Mouse (Mus musculus) CH12.LX (cell line): ENCODE measurements around the gene Xrra1. TPM values are rescaled to one million over a fixed set of nuclear protein-coding genes. Genes with fewer than 3 reads are reported as not detected.

Experiments
- DNase-seq: peaks from one replicate; pipeline ENCODE4 v3.0.0-alpha.2; 2013; ENCODE audit errors: extremely low read depth
- H3K27ac ChIP-seq: 2 replicates; pipeline ENCODE4 v1.5.1; 2012; ENCODE audit warnings: low read depth, mild to moderate bottlenecking, control low read depth, moderate library complexity; ENCODE audit not compliant: insufficient read depth
- H3K27me3 ChIP-seq: replicated peaks from 2 replicates; pipeline ENCODE3; 2012; ENCODE audit warnings: inconsistent platforms
- H3K36me3 ChIP-seq, 2 experiments: replicated peaks in 1 of 2; 2 replicates each; pipeline versions ENCODE3 to v1.6.1; 2012; ENCODE audit warnings: inconsistent platforms in 1 of 2, low read length in 1 of 2, mild to moderate bottlenecking in 1 of 2, mixed read lengths in 1 of 2, moderate library complexity in 1 of 2; ENCODE audit not compliant: control insufficient read depth in 1 of 2, insufficient read depth in 1 of 2
- H3K4me1 ChIP-seq, 2 experiments: 2 replicates each; pipeline ENCODE4 v1.6.1; 2012; ENCODE audit warnings: inconsistent platforms in 1 of 2, moderate library complexity in 1 of 2; ENCODE audit not compliant: insufficient read depth in 2 of 2, control insufficient read depth in 1 of 2
- H3K4me2 ChIP-seq: 2 replicates; pipeline ENCODE4 v1.6.1; 2012; ENCODE audit warnings: low read depth, mild to moderate bottlenecking, control low read depth; ENCODE audit not compliant: poor library complexity, insufficient read depth, severe bottlenecking
- H3K4me3 ChIP-seq, 3 experiments: fragments of 150-350 bp in 1 of 3; sonication (generic) in 1 of 3; replicated peaks in 1 of 3; 2 replicates each; pipeline versions ENCODE3 to v1.5.1; 2011 to 2012; ENCODE audit warnings: low read depth in 2 of 3, low read length in 2 of 3, mild to moderate bottlenecking in 2 of 3, moderate library complexity in 2 of 3, control low read depth in 1 of 3, improper control_type of control experiment in 1 of 3, inconsistent platforms in 1 of 3, mixed read lengths in 1 of 3; ENCODE audit not compliant: poor library complexity in 1 of 3
- H3K79me2 ChIP-seq: replicated peaks from 2 replicates; pipeline ENCODE4 v1.6.1; 2012; ENCODE audit warnings: mild to moderate bottlenecking, moderate library complexity; ENCODE audit not compliant: control insufficient read depth, poor library complexity, insufficient read depth, severe bottlenecking; ENCODE audit errors: extremely low read depth
- H3K9ac ChIP-seq: 2 replicates; pipeline ENCODE4 v1.6.1; 2012; ENCODE audit warnings: low read depth, mild to moderate bottlenecking, control low read depth, moderate library complexity; ENCODE audit not compliant: insufficient read depth
- H3K9me3 ChIP-seq: replicated peaks from 2 replicates; pipeline ENCODE3; 2012; ENCODE audit warnings: low read length, inconsistent platforms, mixed read lengths
- BHLHE40 ChIP-seq: IDR thresholded peaks from 2 replicates; pipeline ENCODE4 v1.6.1; 2011; ENCODE audit warnings: mild to moderate bottlenecking, low read depth, low read length, improper control_type of control experiment
- CHD2 ChIP-seq: IDR thresholded peaks from 2 replicates; pipeline ENCODE4 v1.6.1; 2011; ENCODE audit warnings: low read length, improper control_type of control experiment
- ELF1 ChIP-seq: IDR thresholded peaks from 2 replicates; pipeline ENCODE4 v1.6.1; 2014; ENCODE audit warnings: low read depth, mild to moderate bottlenecking, inconsistent platforms, low read length, improper control_type of control experiment
- EP300 ChIP-seq: IDR thresholded peaks from 2 replicates; pipeline ENCODE4 v1.6.1; 2011; ENCODE audit warnings: low read length, improper control_type of control experiment
- ETS1 ChIP-seq: conservative IDR thresholded peaks from 2 replicates; pipeline ENCODE4 v1.6.1; 2012; ENCODE audit warnings: low read depth, mild to moderate bottlenecking, inconsistent platforms, low read length, improper control_type of control experiment, moderate library complexity
- GABPA ChIP-seq: IDR thresholded peaks from 2 replicates; pipeline ENCODE4 v1.6.1; 2012; ENCODE audit warnings: low read depth, low read length, improper control_type of control experiment, inconsistent platforms; ENCODE audit not compliant: insufficient replicate concordance
- HCFC1 ChIP-seq: IDR thresholded peaks from 2 replicates; pipeline ENCODE4 v1.6.1; 2012; ENCODE audit warnings: low read depth, mild to moderate bottlenecking, inconsistent platforms, low read length, improper control_type of control experiment
- IRF4 ChIP-seq: IDR thresholded peaks from 2 replicates; pipeline ENCODE4 v1.6.1; 2014; ENCODE audit warnings: low read depth, mild to moderate bottlenecking, inconsistent platforms, low read length, improper control_type of control experiment
- JUN ChIP-seq: IDR thresholded peaks from 2 replicates; pipeline ENCODE4 v1.6.1; 2011; ENCODE audit warnings: low read depth, mild to moderate bottlenecking, low read length, improper control_type of control experiment, moderate library complexity; ENCODE audit not compliant: insufficient read depth
- KAT2A ChIP-seq: IDR thresholded peaks from 2 replicates; pipeline ENCODE4 v1.6.1; 2012; ENCODE audit warnings: low read length, improper control_type of control experiment, inconsistent platforms; ENCODE audit not compliant: insufficient replicate concordance
- MAFK ChIP-seq: IDR thresholded peaks from 2 replicates; pipeline ENCODE4 v1.6.1; 2011; ENCODE audit warnings: low read length, improper control_type of control experiment; ENCODE audit not compliant: insufficient replicate concordance
- MAX ChIP-seq: IDR thresholded peaks from 2 replicates; pipeline ENCODE4 v1.6.1; 2011; ENCODE audit warnings: low read length, improper control_type of control experiment
- MXI1 ChIP-seq: IDR thresholded peaks from 2 replicates; pipeline ENCODE4 v1.6.1; 2011; ENCODE audit warnings: mild to moderate bottlenecking, low read depth, low read length, improper control_type of control experiment
- MYC ChIP-seq: IDR thresholded peaks from 2 replicates; pipeline ENCODE4 v1.6.1; 2011; ENCODE audit warnings: low read depth, mild to moderate bottlenecking, improper control_type of control experiment, low read length
- NELFE ChIP-seq: IDR thresholded peaks from 2 replicates; pipeline ENCODE4 v1.6.1; 2011; ENCODE audit warnings: low read depth, low read length, improper control_type of control experiment
- NRF1 ChIP-seq: IDR thresholded peaks from 2 replicates; pipeline ENCODE4 v1.6.1; 2014; ENCODE audit warnings: low read depth, mild to moderate bottlenecking, inconsistent platforms, low read length, improper control_type of control experiment, moderate library complexity
- POLR2A ChIP-seq: IDR thresholded peaks from 2 replicates; pipeline ENCODE4 v1.6.1; 2011; ENCODE audit warnings: low read depth, mild to moderate bottlenecking, improper control_type of control experiment, low read length
- POLR2AphosphoS2 ChIP-seq: IDR thresholded peaks from 2 replicates; pipeline ENCODE4 v1.6.1; 2011; ENCODE audit warnings: low read depth, low read length, improper control_type of control experiment
- SIN3A ChIP-seq: IDR thresholded peaks from 2 replicates; pipeline ENCODE4 v1.6.1; 2012; ENCODE audit warnings: low read length, improper control_type of control experiment, inconsistent platforms
- TBP ChIP-seq: conservative IDR thresholded peaks from 2 replicates; pipeline ENCODE4 v1.6.1; 2011; ENCODE audit warnings: low read depth, low read length, improper control_type of control experiment
- TCF12 ChIP-seq: IDR thresholded peaks from 2 replicates; pipeline ENCODE4 v1.6.1; 2014; ENCODE audit warnings: low read depth, mild to moderate bottlenecking, inconsistent platforms, low read length, improper control_type of control experiment
- USF1 ChIP-seq: IDR thresholded peaks from 2 replicates; pipeline ENCODE4 v1.6.1; 2014; ENCODE audit warnings: low read depth, mild to moderate bottlenecking, inconsistent platforms, low read length, improper control_type of control experiment
- USF2 ChIP-seq: conservative IDR thresholded peaks from 2 replicates; pipeline ENCODE4 v1.6.1; 2011; ENCODE audit warnings: low read depth, low read length, improper control_type of control experiment
- ZC3H11A ChIP-seq: IDR thresholded peaks from 2 replicates; pipeline ENCODE4 v1.6.1; 2012; ENCODE audit warnings: low read depth, mild to moderate bottlenecking, inconsistent platforms, low read length, improper control_type of control experiment
- ZKSCAN1 ChIP-seq: IDR thresholded peaks from 2 replicates; pipeline ENCODE4 v1.6.1; 2012; ENCODE audit warnings: low read depth, inconsistent platforms, low read length, improper control_type of control experiment, borderline replicate concordance
- ZMIZ1 ChIP-seq: IDR thresholded peaks from 2 replicates; pipeline ENCODE4 v1.6.1; 2012; ENCODE audit warnings: low read depth, mild to moderate bottlenecking, inconsistent platforms, low read length, improper control_type of control experiment
- dilution Hi-C: fragments of 300-500 bp; cut with MboI; formaldehyde crosslinking; loops from 2 replicates; pipeline ENCODE4 v1.14.3; 2020; ENCODE audit warnings: low sequenced_read_pairs; ENCODE audit not compliant: extremely low pct_unique_long_range_greater_than_20kb, extremely low pct_ligation_motif_present
- in situ Hi-C: fragments of 300-500 bp; cut with MboI; formaldehyde crosslinking; loops from 3 replicates; pipeline ENCODE4 v1.14.3; 2019; ENCODE audit warnings: low sequenced_read_pairs, low pct_ligation_motif_present, low pct_unique_long_range_greater_than_20kb, mixed read lengths
- polyA plus RNA-seq: library from polyadenylated mRNA; unstranded; fragments of >175 nt; gene quantifications from 2 replicates; pipeline ENCODE4 v1.2.1, GENCODE M21; 2012; ENCODE audit warnings: low read depth; ENCODE audit not compliant: insufficient read length
- total RNA-seq, 2 experiments: library from RNA; depleted of rRNA; stranded (reverse); fragments of 300-350 nt in 1 of 2; fragments of >200 nt in 1 of 2; gene quantifications; 2 replicates each; pipeline ENCODE4 v1.2.3; 2012 to 2014

Xrra1 gene
- 0.25 and 0.59 TPM in 2 replicates for total RNA-seq (2012; rRNA removed)
- 0.17 and 0.39 TPM in 2 replicates for total RNA-seq (2014; rRNA removed)
- polyA plus RNA-seq = 0.49 and 0.65 TPM in 2 replicates

DNA sequence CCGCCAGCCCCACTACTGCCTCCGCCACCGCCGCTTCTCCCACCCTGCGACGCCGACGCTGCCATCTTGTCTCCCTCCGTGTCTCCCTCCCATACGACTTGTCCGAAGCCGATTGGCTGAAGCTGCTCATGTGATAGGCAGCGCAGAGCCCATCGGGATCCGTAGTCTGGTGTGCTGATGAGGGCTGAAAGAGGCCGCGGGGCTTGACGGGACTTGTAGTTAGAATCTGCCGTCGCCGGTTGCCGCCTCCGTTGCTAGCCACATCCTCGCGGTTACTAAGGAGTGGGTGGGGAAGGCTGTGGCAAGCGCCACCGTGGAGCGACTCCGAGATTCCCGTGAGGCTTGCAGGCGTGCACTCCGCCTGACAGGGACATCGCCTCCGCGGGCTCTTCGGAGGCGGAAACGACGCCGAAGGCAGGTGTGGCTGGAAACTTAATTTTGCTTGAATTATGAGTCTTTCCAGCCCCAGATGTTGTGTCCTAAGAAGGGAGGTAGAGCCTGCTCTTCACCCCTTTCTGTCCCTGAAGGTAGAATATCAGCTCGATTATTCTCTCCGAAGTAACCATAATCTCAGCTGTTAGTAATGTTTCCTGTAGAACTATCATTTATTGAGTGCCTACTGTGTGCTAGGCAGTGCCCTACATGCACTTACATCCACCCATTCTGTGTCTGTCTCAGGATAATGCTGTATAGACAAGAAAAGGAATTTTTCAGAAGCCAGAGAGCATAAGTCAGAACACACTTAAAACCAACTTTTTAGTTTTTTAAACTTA is at the start of gene Xrra1:
Gene Xrra1, plus strand, starts transcription at position 304 of the 773 bp plus-strand sequence.
- H3K4me2 ChIP-seq = peak within 1 kb of the TSS; percentile 100
- dilution Hi-C loops (no loop called here), in situ Hi-C loops (no loop called here)
- TF ChIP-seq MAFK (no peak), JUN (no peak), USF2 (peak; percentile 94), MYC (peak; percentile 73; the same call in 1 of the 2 replicates), BHLHE40 (peak; percentile 73), POLR2AphosphoS2 (peak; percentile 78; the same call in 1 of the 2 replicates), ELF1 (peak; percentile 76), ZKSCAN1 (peak; percentile 78), ZMIZ1 (peak; percentile 93), MAX (peak; percentile 92), KAT2A (peak; percentile 97; the same call in 1 of the 2 replicates), EP300 (no peak), NELFE (peak; percentile 89), USF1 (peak; percentile 98), TCF12 (peak; percentile 92), CHD2 (peak; percentile 28; the same call in 1 of the 2 replicates), ZC3H11A (no peak), NRF1 (peak; percentile 64), IRF4 (no peak), TBP (peak; percentile 74), POLR2A (peak; percentile 90), GABPA (peak; percentile 60; the same call in 1 of the 2 replicates), HCFC1 (peak; percentile 99), MXI1 (peak; percentile 84), SIN3A (peak; percentile 89), ETS1 (no peak)
- peak within 1 kb of the TSS; percentile 5; the same call in 1 of the 2 replicates for H3K27ac ChIP-seq
- no peaks in the 10 kb centered on the region for H3K9me3 ChIP-seq
- peaks cover 2 to 34% of the 10 kb centered on the region in 2 experiments; a peak in 3 of 4 replicates for H3K4me1 ChIP-seq
- H3K79me2 ChIP-seq = peaks cover 43% of the 10 kb centered on the region
- no peaks in the 10 kb centered on the region for H3K27me3 ChIP-seq
- peak; percentile 98 for DNase-seq
- peak within 1 kb of the TSS; percentile 80 to 95 (median 88) for H3K4me3 ChIP-seq
- H3K36me3 ChIP-seq = peaks cover 9 to 19% of the 10 kb centered on the region in 2 experiments
- H3K9ac ChIP-seq = peak within 1 kb of the TSS; percentile 80
